Mouse (Mus musculus) layer of hippocampus, adult 18-20 months (tissue): ENCODE results near the gene Olfr716. TPM values are rescaled to one million over a fixed set of nuclear protein-coding genes. Genes with fewer than 3 reads are reported as not detected.
"Not testable (repeated sequence)": the region's sequence is repeated elsewhere in the genome, so short reads cannot be mapped to it uniquely, and the experiment has no call there.

Experiments used
- DNase-seq, 2 experiments: peaks; one replicate each; pipeline ENCODE4 v3.0.0; 2022; ENCODE audit warnings: low spot score in 2 of 2
- long read RNA-seq: library from polyadenylated mRNA; stranded (forward); transcript quantifications from one replicate; pipeline ENCODE4 v2.0.0, GENCODE M21; 2021
- total RNA-seq, 2 experiments: library from RNA; stranded (reverse); gene quantifications; 2 replicates each; pipeline ENCODE4 v1.2.3; 2021

Olfr716 gene
- total RNA-seq = not detected
- long read RNA-seq = 0 reads

- not testable (repeated sequence) for DNase-seq
Measured at GRCm38 (mm10) chr7:107138027-107138426, at the start of gene Olfr716. Gene Olfr716, plus strand, starts transcription at chr7:107138327.

- no peak for DNase-seq
Measured at GRCm38 (mm10) chr7:107092920-107093319, 45.2 kb upstream of the Olfr716 start, which contains the start of gene Olfr17. Gene Olfr17, plus strand, starts transcription at chr7:107093220.

- DNase-seq = not testable (repeated sequence)
Measured at GRCm38 (mm10) chr7:107110269-107110668, 27.9 kb upstream of the Olfr716 start, which contains the start of gene Olfr715b. Gene Olfr715b, minus strand, starts transcription at chr7:107110369.

- not testable (repeated sequence) for DNase-seq
Measured at GRCm38 (mm10) chr7:107130983-107131382, 7.1 kb upstream of the Olfr716 start, which contains the start of gene Olfr715. Gene Olfr715, minus strand, starts transcription at chr7:107131083.

DNA sequence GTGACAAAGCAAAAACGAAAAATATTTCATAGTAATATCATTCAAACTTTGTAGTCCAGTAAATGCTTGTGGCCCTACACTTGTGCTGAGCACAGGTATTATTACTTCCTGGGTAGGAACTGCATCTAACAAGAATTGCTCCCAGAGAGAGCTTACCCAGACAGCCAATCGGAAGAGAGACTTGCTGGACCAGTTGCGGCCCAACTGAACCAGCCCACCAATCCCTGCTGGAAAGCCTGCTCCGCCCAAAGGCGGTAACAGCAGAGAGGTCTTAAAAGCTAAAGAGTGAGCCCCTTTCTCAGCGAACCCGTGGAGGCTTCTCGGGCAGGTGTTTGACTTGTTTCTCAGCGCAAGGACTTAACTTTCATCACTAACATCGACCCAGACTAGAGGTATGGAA is 28.6 kb downstream of the Olfr716 start, which contains the start of gene Nlrp14:
Gene Nlrp14, plus strand, starts transcription at position 301 of the 400 bp plus-strand sequence.
- no peak for DNase-seq

- no peak for DNase-seq
Measured at GRCm38 (mm10) chr7:107180406-107180805, 42.3 kb downstream of the Olfr716 start.

Other genes with a start within 250 kb of the Olfr716 start
- not detected for gene Olfr707, start 237.1 kb upstream of the Olfr716 start, total RNA-seq
- gene Olfr1532-ps1, start 230.3 kb upstream of the Olfr716 start, total RNA-seq = not detected
- gene Olfr709-ps1, start 206.1 kb upstream of the Olfr716 start, total RNA-seq = not detected
- not detected for gene Olfr710, start 190.0 kb upstream of the Olfr716 start, total RNA-seq
- gene Olfr6, start 174.4 kb upstream of the Olfr716 start, total RNA-seq = not detected
- not detected for gene Olfr711, start 162.9 kb upstream of the Olfr716 start, total RNA-seq
- gene Olfr2, start 132.3 kb upstream of the Olfr716 start, total RNA-seq = not detected
- not detected for gene Olfr713, start 107.2 kb upstream of the Olfr716 start, total RNA-seq
- not detected for gene Olfr714, start 67.3 kb upstream of the Olfr716 start, total RNA-seq
- gene Olfr17, start 45.1 kb upstream of the Olfr716 start, total RNA-seq = not detected
- not detected for gene Olfr715b, start 28.0 kb upstream of the Olfr716 start, total RNA-seq
- not detected for gene Olfr715, start 7.2 kb upstream of the Olfr716 start, total RNA-seq
- gene Nlrp14, start 28.7 kb downstream of the Olfr716 start, total RNA-seq = not detected
- gene Rbmxl2, start 71.1 kb downstream of the Olfr716 start, total RNA-seq = not detected
- gene Syt9, start 232.4 kb downstream of the Olfr716 start, total RNA-seq = 1 to 10 TPM; 4.3 to 6.1 TPM